ENCODE assay signal across 9 mouse cellular contexts in genomic region chr12:98714757-98715156, GRCm38 (mm10). TPM values are rescaled to one million over a fixed set of nuclear protein-coding genes. Genes with fewer than 3 reads are reported as not detected.
DNase-seq lines count a peak whose midpoint lies in the region; ATAC-seq and TF ChIP-seq lines count a peak whose summit lies in the region.
"Had no signal": no experiment of that assay in that cellular context is flagged by ENCODE, and none has a peak within 500 bp of the region (broad histone marks: within the 10 kb centered on the region; RNA-seq: fewer than 3 reads in every experiment).

No protein-coding gene starts in this region.

- no peak overlapping the region for H3K9ac ChIP-seq in midbrain, embryonic 14.5 days (replicated peaks; ENCODE audit: low read length)
- H3K9ac ChIP-seq in midbrain, postnatal 0 days (replicated peaks; ENCODE audit: low read length, poor library complexity, severe bottlenecking) = no peak overlapping the region
- H3K9ac ChIP-seq: neural tube, embryonic 13.5 days had no signal

- H3K4me1 ChIP-seq in midbrain, embryonic 10.5 days = peaks cover 38% of the 10 kb centered on the region
- no peaks in the 10 kb centered on the region for H3K4me1 ChIP-seq in midbrain, embryonic 14.5 days (ENCODE audit: control insufficient read depth, insufficient read depth, low read length)
- H3K4me1 ChIP-seq in midbrain, postnatal 0 days (ENCODE audit: insufficient read depth, low read length) = no peaks in the 10 kb centered on the region

- no peaks in the 10 kb centered on the region for H3K36me3 ChIP-seq in midbrain, embryonic 10.5 days
- no peaks in the 10 kb centered on the region for H3K36me3 ChIP-seq in midbrain, embryonic 14.5 days (ENCODE audit: control insufficient read depth, insufficient read depth, low read length)
- no peaks in the 10 kb centered on the region for H3K36me3 ChIP-seq in midbrain, postnatal 0 days (ENCODE audit: insufficient read depth, low read length)
- H3K36me3 ChIP-seq: neural tube, embryonic 13.5 days had no signal

- TF ChIP-seq CTCF in midbrain, postnatal 0 days (IDR thresholded peaks at IDR 0.05) = no peak

- no peak for ATAC-seq in midbrain, embryonic 14.5 days (ENCODE audit: low FRiP score, low TSS enrichment)
- no peak for ATAC-seq in midbrain, postnatal 0 days (ENCODE audit: low FRiP score)

- no peak overlapping the region for H3K4me2 ChIP-seq in midbrain, embryonic 14.5 days (ENCODE audit: low read length)
- H3K4me2 ChIP-seq in midbrain, postnatal 0 days (ENCODE audit: low read depth, low read length, poor library complexity, severe bottlenecking) = no peak overlapping the region
- H3K4me2 ChIP-seq: neural tube, embryonic 13.5 days had no signal

- peak; percentile 49 for DNase-seq in midbrain, embryonic 10.5 days (ENCODE audit: low spot score)
- no peak for DNase-seq in midbrain, embryonic 14.5 days
- peak; percentile 70 for DNase-seq in embryo, embryonic 10.5 days (ENCODE audit: low spot score)
- peak; percentile 72 for DNase-seq in kidney, adult 9 months
- peak; percentile 50 for DNase-seq in retina, postnatal 1 day
- DNase-seq in midbrain, postnatal 0 days (ENCODE audit: low spot score) = no peak
- DNase-seq in right cerebral cortex, postnatal 10 days (ENCODE audit: low spot score in 2 of 2) = no peak
- DNase-seq in right cerebral cortex, postnatal 14 days = no peak

- WGBS in midbrain, embryonic 10.5 days = 14% methylated on average over 11 of the region's 11 CpGs
- WGBS in midbrain, embryonic 14.5 days = 20% methylated on average over 11 of the region's 11 CpGs
- 26% methylated on average over 11 of the region's 11 CpGs for WGBS in midbrain, postnatal 0 days

- H3K9me3 ChIP-seq in midbrain, embryonic 10.5 days (replicated peaks) = no peaks in the 10 kb centered on the region
- H3K9me3 ChIP-seq in midbrain, embryonic 14.5 days (ENCODE audit: control insufficient read depth, low read length) = no peaks in the 10 kb centered on the region
- no peaks in the 10 kb centered on the region for H3K9me3 ChIP-seq in midbrain, postnatal 0 days (ENCODE audit: low read length)
- H3K9me3 ChIP-seq: neural tube, embryonic 13.5 days had no signal

- H3K27ac ChIP-seq in midbrain, embryonic 10.5 days (replicated peaks) = peak overlapping the region; percentile 67
- no peak overlapping the region for H3K27ac ChIP-seq in midbrain, embryonic 14.5 days (replicated peaks; ENCODE audit: low read depth, low read length)
- H3K27ac ChIP-seq in midbrain, postnatal 0 days (ENCODE audit: low read depth, low read length) = no peak overlapping the region
- H3K27ac ChIP-seq: neural tube, embryonic 13.5 days had no signal

- no peaks in the 10 kb centered on the region for H3K27me3 ChIP-seq in midbrain, embryonic 10.5 days (ENCODE audit: low read depth, poor library complexity, severe bottlenecking)
- no peaks in the 10 kb centered on the region for H3K27me3 ChIP-seq in midbrain, embryonic 14.5 days (ENCODE audit: control insufficient read depth, insufficient read depth, low read length)
- H3K27me3 ChIP-seq in midbrain, postnatal 0 days (ENCODE audit: insufficient read depth, low read length) = no peaks in the 10 kb centered on the region
- H3K27me3 ChIP-seq: neural tube, embryonic 13.5 days had no signal

- H3K4me3 ChIP-seq in midbrain, embryonic 10.5 days = no peak overlapping the region
- H3K4me3 ChIP-seq in midbrain, embryonic 14.5 days (replicated peaks; ENCODE audit: low read depth, low read length) = no peak overlapping the region
- H3K4me3 ChIP-seq in midbrain, postnatal 0 days (ENCODE audit: low read depth, low read length) = no peak overlapping the region
- H3K4me3 ChIP-seq: neural tube, embryonic 13.5 days had no signal

RNA-seq across cellular contexts. Expression of gene Ptpn21, which starts 22.4 kb away (rescaled TPM):
- 5.6 and 7.2 TPM in 2 replicates for polyA plus RNA-seq in midbrain, embryonic 10.5 days (2016; fragmentation: Nextera tagmentation; extraction: Ambion mirVana)
- polyA plus RNA-seq in midbrain, embryonic 14.5 days (2014; fragmentation: Nextera tagmentation; extraction: Ambion mirVana) = 3.9 and 5.4 TPM in 2 replicates
- total RNA-seq in midbrain, postnatal 0 days (2014; rRNA removed) = 3.2 and 3.8 TPM in 2 replicates
- polyA plus RNA-seq in midbrain, postnatal 0 days (2015; fragmentation: Nextera tagmentation; extraction: Ambion mirVana) = 2.7 TPM in 2 replicates

RNA-seq across cellular contexts. Expression of gene Zc3h14, which starts 32.0 kb away (rescaled TPM):
- polyA plus RNA-seq in midbrain, embryonic 10.5 days (2016; fragmentation: Nextera tagmentation; extraction: Ambion mirVana) = 135 and 139 TPM in 2 replicates
- 99.5 and 135 TPM in 2 replicates for polyA plus RNA-seq in midbrain, embryonic 14.5 days (2014; fragmentation: Nextera tagmentation; extraction: Ambion mirVana)
- total RNA-seq in midbrain, postnatal 0 days (2014; rRNA removed) = 95.5 and 120 TPM in 2 replicates
- 94.9 and 98.3 TPM in 2 replicates for polyA plus RNA-seq in midbrain, postnatal 0 days (2015; fragmentation: Nextera tagmentation; extraction: Ambion mirVana)

Comparison
In these comparisons a context has a peak if more than half of its experiments do, and no peak if none do; other contexts are left out.
1. DNase-seq: peak in midbrain, embryonic 10.5 days (single experiment), embryo, embryonic 10.5 days (single experiment), kidney, adult 9 months (single experiment) and retina, postnatal 1 day (single experiment); none in midbrain, embryonic 14.5 days (single experiment), midbrain, postnatal 0 days (single experiment), right cerebral cortex, postnatal 10 days (0 of 2) and right cerebral cortex, postnatal 14 days (single experiment).